8 mouse cellular contexts compared by ENCODE assay signal in genomic region chr2:170319533-170320463, GRCm38 (mm10).
DNase-seq lines count a peak whose midpoint lies in the region; ATAC-seq lines count a peak whose summit lies in the region.

No protein-coding gene starts in this region.

- H3K27ac ChIP-seq in kidney, embryonic 16.5 days (ENCODE audit: low read length) = peak overlapping the region; percentile 61
- no peak overlapping the region for H3K27ac ChIP-seq in embryonic facial prominence, embryonic 11.5 days (replicated peaks; ENCODE audit: low read depth, low read length)
- peak overlapping the region; percentile 93 for H3K27ac ChIP-seq in limb, embryonic 10.5 days
- H3K27ac ChIP-seq in neural tube, embryonic 12.5 days = no peak overlapping the region; the same call in 1 of the 2 replicates

- peak overlapping the region; percentile 45 for H3K4me3 ChIP-seq in kidney, embryonic 16.5 days (ENCODE audit: low read length)
- H3K4me3 ChIP-seq in embryonic facial prominence, embryonic 11.5 days (ENCODE audit: low read depth, low read length) = peak overlapping the region; percentile 28
- H3K4me3 ChIP-seq in limb, embryonic 10.5 days = peak overlapping the region; percentile 52
- H3K4me3 ChIP-seq in neural tube, embryonic 12.5 days = peak overlapping the region; percentile 34

- no peak for DNase-seq in kidney, adult 11 months
- peak; percentile 20 for DNase-seq in embryonic facial prominence, embryonic 11.5 days (ENCODE audit: low spot score)
- DNase-seq in limb, embryonic 10.5 days (ENCODE audit: low spot score) = peak; percentile 68
- no peak for DNase-seq in gastrocnemius, postnatal 10 days
- DNase-seq in adrenal gland, adult 18-20 months (ENCODE audit: low spot score in 2 of 2) = no peak
- DNase-seq in kidney, postnatal 10 days = no peak

- peak overlapping the region; percentile 60 for H3K9ac ChIP-seq in kidney, embryonic 16.5 days (replicated peaks; ENCODE audit: low read length)
- peak overlapping the region; percentile 63 for H3K9ac ChIP-seq in embryonic facial prominence, embryonic 11.5 days (replicated peaks; ENCODE audit: low read length)
- peak overlapping the region; percentile 58 for H3K9ac ChIP-seq in neural tube, embryonic 12.5 days

- no peak; the same call in 1 of the 2 replicates for ATAC-seq in kidney, embryonic 16.5 days (ENCODE audit: low FRiP score, low TSS enrichment)
- no peak; the same call in 1 of the 2 replicates for ATAC-seq in embryonic facial prominence, embryonic 11.5 days (replicated peaks; ENCODE audit: insufficient number of reproducible peaks, low FRiP score, low TSS enrichment, low read depth)
- peak; percentile 43 for ATAC-seq in neural tube, embryonic 12.5 days (ENCODE audit: low FRiP score, low read depth)

- H3K4me1 ChIP-seq in kidney, embryonic 16.5 days (ENCODE audit: insufficient read depth, low read length) = peaks cover 18% of the 10 kb centered on the region
- no peaks in the 10 kb centered on the region for H3K4me1 ChIP-seq in embryonic facial prominence, embryonic 11.5 days (ENCODE audit: control insufficient read depth, insufficient read depth, low read length)
- H3K4me1 ChIP-seq in limb, embryonic 10.5 days = peaks cover 32% of the 10 kb centered on the region
- peaks cover 16% of the 10 kb centered on the region for H3K4me1 ChIP-seq in neural tube, embryonic 12.5 days

- no peaks in the 10 kb centered on the region for H3K9me3 ChIP-seq in kidney, embryonic 16.5 days (ENCODE audit: low read length)
- no peaks in the 10 kb centered on the region for H3K9me3 ChIP-seq in embryonic facial prominence, embryonic 11.5 days (replicated peaks; ENCODE audit: control insufficient read depth, low read length)
- H3K9me3 ChIP-seq in limb, embryonic 10.5 days (replicated peaks) = no peaks in the 10 kb centered on the region
- H3K9me3 ChIP-seq in neural tube, embryonic 12.5 days = no peaks in the 10 kb centered on the region

- peak overlapping the region; percentile 68 for H3K4me2 ChIP-seq in kidney, embryonic 16.5 days (replicated peaks; ENCODE audit: low read depth, low read length)
- peak overlapping the region; percentile 59 for H3K4me2 ChIP-seq in embryonic facial prominence, embryonic 11.5 days (ENCODE audit: low read depth, low read length)
- peak overlapping the region; percentile 70 for H3K4me2 ChIP-seq in neural tube, embryonic 12.5 days (replicated peaks)

- WGBS in kidney, embryonic 16.5 days = 23% methylated on average over 19 of the region's 20 CpGs
- 25% methylated on average over 18 of the region's 20 CpGs for WGBS in embryonic facial prominence, embryonic 11.5 days
- WGBS in limb, embryonic 10.5 days = 26% methylated on average over 20 of the region's 20 CpGs
- WGBS in neural tube, embryonic 12.5 days = 25% methylated on average over 20 of the region's 20 CpGs

- H3K27me3 ChIP-seq in kidney, embryonic 16.5 days (ENCODE audit: insufficient read depth, low read length) = no peaks in the 10 kb centered on the region
- H3K27me3 ChIP-seq in embryonic facial prominence, embryonic 11.5 days (ENCODE audit: control insufficient read depth, insufficient read depth, low read length) = no peaks in the 10 kb centered on the region
- peaks cover 4% of the 10 kb centered on the region; the same call in 1 of the 2 replicates for H3K27me3 ChIP-seq in limb, embryonic 10.5 days (ENCODE audit: low read depth, poor library complexity, severe bottlenecking)
- no peaks in the 10 kb centered on the region for H3K27me3 ChIP-seq in neural tube, embryonic 12.5 days (replicated peaks)

- no peaks in the 10 kb centered on the region for H3K36me3 ChIP-seq in kidney, embryonic 16.5 days (ENCODE audit: insufficient read depth, low read length)
- H3K36me3 ChIP-seq in embryonic facial prominence, embryonic 11.5 days (replicated peaks; ENCODE audit: control insufficient read depth, insufficient read depth, low read depth, low read length) = no peaks in the 10 kb centered on the region
- H3K36me3 ChIP-seq in limb, embryonic 10.5 days = no peaks in the 10 kb centered on the region
- no peaks in the 10 kb centered on the region for H3K36me3 ChIP-seq in neural tube, embryonic 12.5 days

Comparison
In these comparisons a context has a peak if more than half of its experiments do, and no peak if none do; other contexts are left out.
1. H3K27ac ChIP-seq: peak in kidney, embryonic 16.5 days (single experiment) and limb, embryonic 10.5 days (single experiment); none in embryonic facial prominence, embryonic 11.5 days (single experiment) and neural tube, embryonic 12.5 days (single experiment).
2. DNase-seq: peak in embryonic facial prominence, embryonic 11.5 days (single experiment) and limb, embryonic 10.5 days (single experiment); none in kidney, adult 11 months (single experiment), gastrocnemius, postnatal 10 days (single experiment), adrenal gland, adult 18-20 months (0 of 2) and kidney, postnatal 10 days (single experiment).
3. Peak in every context shown above with its lines, with median percentiles within 50 percentile points of each other: H3K4me2 ChIP-seq, H3K4me3 ChIP-seq and H3K9ac ChIP-seq.